Mouse (Mus musculus): Measurements from ENCODE around the gene Myl12a. TPM values are rescaled to one million over a fixed set of nuclear protein-coding genes. Genes with fewer than 3 reads are reported as not detected.

Gene Myl12a
- total and polyA plus RNA-seq, 2 experiments: 34.2 to 49.7 TPM

DNA sequence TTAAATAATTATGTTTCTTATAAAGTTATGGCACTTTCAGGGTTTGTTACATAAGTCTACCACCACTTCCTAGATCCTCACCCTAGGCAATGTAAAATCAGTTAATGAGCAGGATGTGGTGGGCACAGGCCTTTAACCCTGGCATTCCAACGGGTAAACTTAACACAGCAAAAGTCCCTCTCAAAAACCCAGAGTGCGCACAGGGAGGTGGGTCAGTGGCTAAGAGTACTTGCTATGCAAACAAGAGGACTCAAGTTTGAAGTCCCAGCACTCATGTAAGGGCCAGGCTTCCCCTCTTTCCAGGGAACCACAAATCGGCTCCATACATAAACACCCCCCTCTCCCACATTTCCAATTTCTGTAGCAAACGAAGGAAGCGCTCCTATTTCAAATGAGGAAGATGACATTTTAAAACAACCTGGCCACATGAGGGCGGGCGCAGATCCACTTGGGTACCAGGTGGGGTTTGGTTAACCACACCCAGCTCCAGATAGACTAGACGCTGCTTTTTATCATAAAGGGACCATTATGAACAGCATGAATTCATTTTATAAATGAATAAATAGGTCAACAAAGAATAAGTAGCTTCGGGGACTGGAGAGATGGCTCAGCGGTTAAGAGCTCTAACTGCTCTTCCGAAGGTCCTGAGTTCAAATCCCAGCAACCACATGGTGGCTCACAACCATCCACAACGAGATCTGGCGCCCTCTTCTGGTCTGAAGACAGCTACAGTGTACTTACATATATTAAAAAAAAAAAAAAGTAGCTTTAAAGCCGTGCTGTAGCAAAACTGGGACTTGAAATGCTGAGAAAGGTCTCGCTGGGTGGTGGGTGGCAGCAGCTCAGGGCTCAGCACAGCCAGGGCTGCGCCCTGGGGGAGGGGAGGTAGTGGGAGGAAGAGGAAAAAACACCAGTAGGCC is 10.7 kb downstream of the Myl12a start:
- 83% methylated on average over 16 of the region's 16 CpGs for WGBS
- H3K4me1 ChIP-seq (ENCODE audit: control insufficient read depth, insufficient read depth, low read length): peaks cover 23% of the 10 kb centered on the region
- no peak overlapping the region for H3K4me3 ChIP-seq (ENCODE audit: insufficient read depth, low read depth, low read length)
- H3K27me3 ChIP-seq (ENCODE audit: control insufficient read depth, insufficient read depth, low read length): no peaks in the 10 kb centered on the region
- H3K27ac ChIP-seq (replicated peaks; ENCODE audit: insufficient read depth, low read depth, low read length): 0 out of 2 replicates have a peak overlapping the region, but pooled peaks have one; percentile 18
- H3K9ac ChIP-seq (ENCODE audit: low read depth, low read length): no peak overlapping the region
- TF ChIP-seq POLR2A (IDR thresholded peaks at IDR 0.05; ENCODE audit: extremely low read depth, insufficient read depth, low read length) (no peak), CTCF (IDR thresholded peaks at IDR 0.05; ENCODE audit: low read depth, low read length) (no peak)
- peaks cover 29% of the 10 kb centered on the region; the same call in 1 of the 2 replicates for H3K79me2 ChIP-seq (ENCODE audit: control insufficient read depth, insufficient read depth, low read length)
- DNase-seq (ENCODE audit: extremely low read depth, low read depth, low spot score): no peak
- peaks cover 9% of the 10 kb centered on the region for H3K36me3 ChIP-seq (ENCODE audit: control insufficient read depth, insufficient read depth, low read length)

DNA sequence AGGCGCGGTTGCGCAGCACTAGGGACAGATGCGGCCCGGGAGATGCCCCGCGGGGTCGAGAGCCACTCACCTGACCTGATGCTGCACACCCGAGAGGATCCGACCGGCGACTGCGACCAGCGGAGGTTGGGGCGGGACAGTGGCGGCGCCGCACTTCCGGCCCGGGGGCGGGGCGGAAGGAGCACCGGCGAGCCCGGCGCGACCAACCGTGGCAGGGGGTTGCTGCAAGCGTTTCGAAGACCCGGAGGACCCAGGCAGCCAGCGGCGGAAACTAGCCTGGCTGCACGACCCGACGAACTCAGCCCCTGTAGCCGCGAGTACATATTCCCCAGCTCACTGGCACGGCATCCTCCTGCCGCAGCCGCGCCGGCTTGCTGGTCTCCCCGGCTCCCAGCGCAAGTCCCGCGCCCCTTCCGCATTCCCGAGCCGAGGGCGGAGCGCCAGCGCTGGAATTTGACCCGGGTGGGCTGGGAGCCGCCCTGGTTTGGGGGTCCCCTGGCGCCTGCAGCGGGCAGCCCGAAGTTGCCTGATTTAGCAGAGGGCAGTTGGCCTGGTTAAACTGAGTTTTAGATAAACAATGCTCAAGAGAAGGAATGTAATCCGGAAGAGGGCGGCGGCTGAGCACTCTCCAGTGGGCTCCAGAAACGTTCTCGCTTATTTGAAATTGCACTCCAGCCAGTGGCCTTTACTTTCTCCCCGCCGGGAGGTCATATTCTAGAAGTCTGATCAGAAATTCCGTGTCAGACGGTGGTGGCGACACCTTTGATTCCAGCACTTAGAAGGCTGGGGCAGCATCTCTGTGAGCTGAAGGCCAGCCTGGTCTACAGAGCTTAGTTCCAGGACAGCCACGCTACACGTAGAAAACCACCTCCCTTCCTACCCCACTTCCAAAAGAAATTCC is 12.0 kb downstream of the Myl12a start:
- Histone ChIP-seq H3K9ac (ENCODE audit: low read depth, low read length) (peak overlapping the region; percentile 92), H3K79me2 (ENCODE audit: control insufficient read depth, insufficient read depth, low read length) (peaks cover 32% of the 10 kb centered on the region), H3K4me3 (ENCODE audit: insufficient read depth, low read depth, low read length) (peak overlapping the region; percentile 78), H3K27me3 (ENCODE audit: control insufficient read depth, insufficient read depth, low read length) (no peaks in the 10 kb centered on the region), H3K4me1 (ENCODE audit: control insufficient read depth, insufficient read depth, low read length) (peaks cover 25% of the 10 kb centered on the region), H3K36me3 (ENCODE audit: control insufficient read depth, insufficient read depth, low read length) (peaks cover 7% of the 10 kb centered on the region), H3K27ac (replicated peaks; ENCODE audit: insufficient read depth, low read depth, low read length) (peak overlapping the region; percentile 93)
- under 1% methylated on average over 70 of the region's 70 CpGs for WGBS
- TF ChIP-seq CTCF (IDR thresholded peaks at IDR 0.05; ENCODE audit: low read depth, low read length) (no peak), POLR2A (IDR thresholded peaks at IDR 0.05; ENCODE audit: extremely low read depth, insufficient read depth, low read length) (peak; percentile 89)
- DNase-seq (ENCODE audit: extremely low read depth, low read depth, low spot score): peak; percentile 61

- no peak for TF ChIP-seq POLR2A (IDR thresholded peaks at IDR 0.05; ENCODE audit: extremely low read depth, insufficient read depth, low read length)
- Histone ChIP-seq H3K27me3 (ENCODE audit: control insufficient read depth, insufficient read depth, low read length) (no peaks in the 10 kb centered on the region), H3K9ac (ENCODE audit: low read depth, low read length) (peak overlapping the region; percentile 92), H3K36me3 (ENCODE audit: control insufficient read depth, insufficient read depth, low read length) (peaks cover 3% of the 10 kb centered on the region), H3K4me3 (ENCODE audit: insufficient read depth, low read depth, low read length) (peak overlapping the region; percentile 78), H3K4me1 (ENCODE audit: control insufficient read depth, insufficient read depth, low read length) (peaks cover 28% of the 10 kb centered on the region), H3K27ac (replicated peaks; ENCODE audit: insufficient read depth, low read depth, low read length) (peak overlapping the region; percentile 76), H3K79me2 (ENCODE audit: control insufficient read depth, insufficient read depth, low read length) (peaks cover 35% of the 10 kb centered on the region)
- no peak for DNase-seq (ENCODE audit: extremely low read depth, low read depth, low spot score)
- WGBS: 2% methylated on average over 24 of the region's 24 CpGs
These were observed 12.7 kb downstream of the Myl12a start for GRCm38 (mm10) chr17:70989991-70990390.

GRCm38 (mm10) chr17:70989430-70989829 is 13.2 kb downstream of the Myl12a start:
- WGBS: 28% methylated on average over 8 of the region's 8 CpGs
- peaks cover 3% of the 10 kb centered on the region for H3K36me3 ChIP-seq (ENCODE audit: control insufficient read depth, insufficient read depth, low read length)
- peak overlapping the region; percentile 78 for H3K4me3 ChIP-seq (ENCODE audit: insufficient read depth, low read depth, low read length)
- no peaks in the 10 kb centered on the region for H3K27me3 ChIP-seq (ENCODE audit: control insufficient read depth, insufficient read depth, low read length)
- no peak for DNase-seq (ENCODE audit: extremely low read depth, low read depth, low spot score)
- H3K9ac ChIP-seq (ENCODE audit: low read depth, low read length): peak overlapping the region; percentile 92
- no peak for TF ChIP-seq CTCF (IDR thresholded peaks at IDR 0.05; ENCODE audit: low read depth, low read length)
- no peak for TF ChIP-seq POLR2A (IDR thresholded peaks at IDR 0.05; ENCODE audit: extremely low read depth, insufficient read depth, low read length)
- peak overlapping the region; percentile 76 for H3K27ac ChIP-seq (replicated peaks; ENCODE audit: insufficient read depth, low read depth, low read length)
- H3K79me2 ChIP-seq (ENCODE audit: control insufficient read depth, insufficient read depth, low read length): peaks cover 35% of the 10 kb centered on the region
- H3K4me1 ChIP-seq (ENCODE audit: control insufficient read depth, insufficient read depth, low read length): peaks cover 28% of the 10 kb centered on the region

DNA sequence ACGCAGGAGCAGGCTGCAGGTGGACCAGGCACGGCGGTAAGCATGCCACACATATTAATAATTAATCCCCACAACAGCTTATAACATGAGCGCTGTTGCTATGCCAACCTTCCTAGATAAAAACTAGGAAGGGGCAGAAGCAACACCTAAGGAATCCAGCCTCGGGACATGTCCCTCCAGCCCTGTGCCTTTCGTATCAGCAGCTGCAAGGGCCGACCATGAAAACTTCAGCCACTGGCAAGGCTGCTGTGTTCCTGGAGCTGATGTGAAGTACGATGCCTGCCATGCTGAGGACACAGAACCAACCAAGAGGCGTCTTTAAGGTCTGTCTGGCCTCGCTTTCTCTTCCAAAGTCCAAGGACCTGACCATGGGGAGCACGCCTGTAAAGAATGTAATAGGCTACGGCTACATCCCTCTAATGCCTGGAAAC is 14.3 kb downstream of the Myl12a start:
- Histone ChIP-seq H3K4me3 (ENCODE audit: insufficient read depth, low read depth, low read length) (no peak overlapping the region), H3K36me3 (ENCODE audit: control insufficient read depth, insufficient read depth, low read length) (no peaks in the 10 kb centered on the region), H3K27ac (replicated peaks; ENCODE audit: insufficient read depth, low read depth, low read length) (no peak overlapping the region), H3K9ac (ENCODE audit: low read depth, low read length) (no peak overlapping the region), H3K4me1 (ENCODE audit: control insufficient read depth, insufficient read depth, low read length) (peaks cover 24% of the 10 kb centered on the region), H3K27me3 (ENCODE audit: control insufficient read depth, insufficient read depth, low read length) (no peaks in the 10 kb centered on the region), H3K79me2 (ENCODE audit: control insufficient read depth, insufficient read depth, low read length) (peaks cover 35% of the 10 kb centered on the region)
- no peak for TF ChIP-seq POLR2A (IDR thresholded peaks at IDR 0.05; ENCODE audit: extremely low read depth, insufficient read depth, low read length)
- peak; percentile 57 for DNase-seq (ENCODE audit: extremely low read depth, low read depth, low spot score)
- 44% methylated on average over 12 of the region's 12 CpGs for WGBS

Measured in liver, adult 2 months (tissue).